Mouse (Mus musculus): Measurements from ENCODE around the gene Eps15.
A peak's percentile ranks its signal among the peaks of the same experiment; 100 is the strongest.

DNA sequence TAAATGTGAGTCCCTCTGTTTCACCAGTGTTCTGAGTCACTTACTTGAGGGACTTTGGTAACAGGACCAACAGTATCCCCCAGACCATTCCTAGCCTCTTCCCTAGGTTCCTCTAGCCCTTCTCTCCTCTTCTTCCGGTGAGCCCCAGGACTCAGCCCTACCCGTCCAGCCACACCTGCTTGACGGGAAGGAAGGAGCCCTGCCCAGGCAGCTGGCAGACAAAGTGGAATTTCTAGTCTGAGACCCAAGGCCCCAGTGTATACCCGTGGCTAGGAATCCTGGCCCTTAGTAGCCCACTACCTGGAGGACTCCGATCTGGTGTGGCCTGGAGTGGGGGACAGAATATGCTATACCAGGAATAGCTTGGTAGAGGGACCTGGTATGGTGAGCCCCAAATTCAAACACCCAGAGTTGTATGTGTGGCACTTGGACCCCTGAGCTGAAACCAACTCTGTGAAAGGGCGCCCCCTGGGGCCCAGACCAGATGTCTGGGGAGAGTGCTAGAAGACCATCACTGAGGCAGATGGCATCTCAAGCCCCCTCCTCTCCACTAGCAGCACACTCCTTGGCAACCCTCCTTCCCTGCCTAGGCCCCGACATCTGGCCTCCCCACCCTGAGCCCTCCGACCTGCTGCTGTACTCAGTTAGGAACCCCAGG lies 140.2 kb downstream of the Eps15 start:
- TF ChIP-seq POLR2A (IDR thresholded peaks at IDR 0.05; ENCODE audit: extremely low read depth, insufficient read depth, low read length) (no peak), CTCF (IDR thresholded peaks at IDR 0.05; ENCODE audit: low read depth, low read length) (peak; percentile 56)
